10 mouse cellular contexts compared by ENCODE assay signal in genomic region chr3:115672965-115673662, GRCm38 (mm10). TPM values are rescaled to one million over a fixed set of nuclear protein-coding genes. Genes with fewer than 3 reads are reported as not detected.
A peak's percentile ranks its signal among the peaks of the same experiment; 100 is the strongest.
DNase-seq lines count a peak whose midpoint lies in the region; ATAC-seq and TF ChIP-seq lines count a peak whose summit lies in the region.
"Had no signal": no experiment of that assay in that cellular context is flagged by ENCODE, and none has a peak within 500 bp of the region (broad histone marks: within the 10 kb centered on the region; RNA-seq: fewer than 3 reads in every experiment).

No protein-coding gene starts in this region.

- H3K4me1 ChIP-seq in hindbrain, postnatal 0 days (ENCODE audit: insufficient read depth, low read length): no peaks in the 10 kb centered on the region
- H3K4me1 ChIP-seq in hindbrain, embryonic 11.5 days (replicated peaks; ENCODE audit: control insufficient read depth, insufficient read depth, low read length): no peaks in the 10 kb centered on the region
- no peaks in the 10 kb centered on the region for H3K4me1 ChIP-seq in midbrain, embryonic 16.5 days (ENCODE audit: control insufficient read depth, insufficient read depth, low read length)
- H3K4me1 ChIP-seq: midbrain, embryonic 12.5 days had no signal

- no peaks in the 10 kb centered on the region for H3K36me3 ChIP-seq in hindbrain, postnatal 0 days (ENCODE audit: insufficient read depth, low read length)
- no peaks in the 10 kb centered on the region for H3K36me3 ChIP-seq in hindbrain, embryonic 11.5 days (ENCODE audit: control insufficient read depth, insufficient read depth, low read length)
- H3K36me3 ChIP-seq in midbrain, embryonic 16.5 days (ENCODE audit: control insufficient read depth, insufficient read depth, low read length): no peaks in the 10 kb centered on the region
- H3K36me3 ChIP-seq: midbrain, embryonic 12.5 days had no signal

- no peaks in the 10 kb centered on the region for H3K9me3 ChIP-seq in hindbrain, postnatal 0 days (ENCODE audit: low read length)
- no peaks in the 10 kb centered on the region for H3K9me3 ChIP-seq in hindbrain, embryonic 11.5 days (ENCODE audit: control insufficient read depth, low read length)
- no peaks in the 10 kb centered on the region for H3K9me3 ChIP-seq in midbrain, embryonic 16.5 days (replicated peaks; ENCODE audit: control insufficient read depth, low read length, poor library complexity, severe bottlenecking)
- H3K9me3 ChIP-seq: midbrain, embryonic 12.5 days had no signal

- no peak for TF ChIP-seq CTCF in hindbrain, postnatal 0 days (IDR thresholded peaks at IDR 0.05; ENCODE audit: low read depth)

- no peak overlapping the region for H3K9ac ChIP-seq in hindbrain, postnatal 0 days (replicated peaks; ENCODE audit: low read length)
- H3K9ac ChIP-seq in hindbrain, embryonic 11.5 days (ENCODE audit: low read depth, low read length): no peak overlapping the region
- no peak overlapping the region for H3K9ac ChIP-seq in midbrain, embryonic 16.5 days (ENCODE audit: low read depth, low read length)
- H3K9ac ChIP-seq: midbrain, embryonic 12.5 days had no signal

- no peak for DNase-seq in hindbrain, postnatal 0 days (ENCODE audit: low spot score)
- DNase-seq in hindbrain, embryonic 11.5 days (ENCODE audit: low spot score): no peak
- DNase-seq in MEL-GATA-1-ER (ENCODE audit: extremely low read depth, low read depth): peak; percentile 87
- peak; percentile 35 for DNase-seq in lung, postnatal 36 days
- no peak for DNase-seq in layer of hippocampus, adult 18-20 months (ENCODE audit: low spot score in 2 of 2)
- DNase-seq in urinary bladder, adult 2 months (ENCODE audit: low spot score): no peak

- 36% methylated on average over 9 of the region's 9 CpGs for WGBS in hindbrain, postnatal 0 days
- 57% methylated on average over 9 of the region's 9 CpGs for WGBS in hindbrain, embryonic 11.5 days
- WGBS in midbrain, embryonic 16.5 days: 57% methylated on average over 9 of the region's 9 CpGs

- 0 out of 2 replicates have a peak overlapping the region, but pooled peaks have one; percentile 13 for H3K4me2 ChIP-seq in hindbrain, postnatal 0 days (ENCODE audit: low read depth, low read length)
- no peak overlapping the region for H3K4me2 ChIP-seq in hindbrain, embryonic 11.5 days (replicated peaks; ENCODE audit: low read depth, low read length)
- no peak overlapping the region for H3K4me2 ChIP-seq in midbrain, embryonic 16.5 days (ENCODE audit: low read length)
- H3K4me2 ChIP-seq: midbrain, embryonic 12.5 days had no signal

- ATAC-seq in hindbrain, postnatal 0 days: no peak
- no peak for ATAC-seq in hindbrain, embryonic 11.5 days (ENCODE audit: low FRiP score)
- ATAC-seq in hematopoietic stem cell, adult 5-6 weeks (replicated peaks in 1 of 2; ENCODE audit: insufficient read depth in 1 of 2, low FRiP score in 2 of 2, low TSS enrichment in 1 of 2, low read depth in 1 of 2, poor library complexity in 2 of 2, severe bottlenecking in 2 of 2): peak; percentile 57 to 58; a peak in 3 of 4 replicates
- ATAC-seq in midbrain, embryonic 16.5 days: no peak

- H3K4me3 ChIP-seq in hindbrain, postnatal 0 days (ENCODE audit: low read length): no peak overlapping the region
- no peak overlapping the region for H3K4me3 ChIP-seq in hindbrain, embryonic 11.5 days (ENCODE audit: low read depth, low read length)
- H3K4me3 ChIP-seq in midbrain, embryonic 16.5 days (ENCODE audit: low read depth, low read length): no peak overlapping the region
- H3K4me3 ChIP-seq: erythroblast, embryonic 14.5 days; midbrain, embryonic 12.5 days had no signal

- no peaks in the 10 kb centered on the region for H3K27me3 ChIP-seq in hindbrain, postnatal 0 days (ENCODE audit: insufficient read depth, low read length)
- no peaks in the 10 kb centered on the region for H3K27me3 ChIP-seq in hindbrain, embryonic 11.5 days (ENCODE audit: control insufficient read depth, insufficient read depth, low read length)
- no peaks in the 10 kb centered on the region for H3K27me3 ChIP-seq in midbrain, embryonic 16.5 days (ENCODE audit: control insufficient read depth, insufficient read depth, low read depth, low read length)
- H3K27me3 ChIP-seq: midbrain, embryonic 12.5 days had no signal

- no peak overlapping the region for H3K27ac ChIP-seq in hindbrain, postnatal 0 days
- no peak overlapping the region for H3K27ac ChIP-seq in hindbrain, embryonic 11.5 days (ENCODE audit: low read depth, low read length)
- no peak overlapping the region for H3K27ac ChIP-seq in midbrain, embryonic 16.5 days (ENCODE audit: low read length)
- H3K27ac ChIP-seq: midbrain, embryonic 12.5 days had no signal

RNA-seq across cellular contexts. Expression of gene S1pr1, which starts 41.8 kb away (rescaled TPM):
- total RNA-seq in hindbrain, postnatal 0 days (2014; rRNA removed): 61.1 and 61.6 TPM in 2 replicates
- 40.9 and 46.9 TPM in 2 replicates for polyA plus RNA-seq in hindbrain, postnatal 0 days (2015; fragmentation: Nextera tagmentation; extraction: Ambion mirVana)
- polyA plus RNA-seq in hindbrain, embryonic 11.5 days (2014; fragmentation: Nextera tagmentation; extraction: Ambion mirVana): 13.8 and 14.1 TPM in 2 replicates
- 16.4 and 22.3 TPM in 2 replicates for total RNA-seq in hematopoietic stem cell, adult 5-6 weeks (2017)
- total RNA-seq in layer of hippocampus, adult 18-20 months (2021): 100 to 1,000 TPM; 112 to 113 TPM
- 23.6 and 29.9 TPM in 2 replicates for polyA plus RNA-seq in midbrain, embryonic 16.5 days (2015; fragmentation: Nextera tagmentation; extraction: Ambion mirVana)
- 17.0 and 18.3 TPM in 2 replicates for polyA plus RNA-seq in urinary bladder, adult 2 months (2012; rRNA removed)
- polyA plus RNA-seq: erythroblast, embryonic 14.5 days had no signal

Comparison
In these comparisons a context has a peak if more than half of its experiments do, and no peak if none do; other contexts are left out.
1. ATAC-seq: peak in hematopoietic stem cell, adult 5-6 weeks (2 of 2); none in hindbrain, postnatal 0 days (single experiment), hindbrain, embryonic 11.5 days (single experiment) and midbrain, embryonic 16.5 days (single experiment).
2. DNase-seq: peak in MEL-GATA-1-ER (single experiment) and lung, postnatal 36 days (single experiment); none in hindbrain, postnatal 0 days (single experiment), hindbrain, embryonic 11.5 days (single experiment), layer of hippocampus, adult 18-20 months (0 of 2) and urinary bladder, adult 2 months (single experiment).